14 mouse cellular contexts compared by ENCODE assay signal in genomic region chr12:53697645-53698044, GRCm38 (mm10).
"Had no signal": no experiment of that assay in that cellular context is flagged by ENCODE, and none has a peak within 500 bp of the region (broad histone marks: within the 10 kb centered on the region; RNA-seq: fewer than 3 reads in every experiment).

No protein-coding gene starts in this region.

- DNase-seq: kidney, adult 8-10 months; kidney, postnatal 25 days; liver; liver, embryonic 13.5 days; liver, postnatal 0 days; lung, postnatal 14 days; right cerebral cortex, postnatal 25 days; thymus, postnatal 4 days had no signal

- H3K27ac ChIP-seq: limb, embryonic 12.5 days; liver, embryonic 13.5 days; lung, embryonic 15.5 days; macrophage; neural tube, embryonic 13.5 days had no signal

- ATAC-seq: liver, postnatal 0 days; midbrain, embryonic 16.5 days had no signal

- H3K4me3 ChIP-seq: limb, embryonic 12.5 days; liver, embryonic 13.5 days; lung, embryonic 15.5 days; megakaryocyte, embryonic 14.5 days; neural tube, embryonic 13.5 days had no signal
